Mouse (Mus musculus): ENCODE data around the gene Pikfyve. TPM values are rescaled to one million over a fixed set of nuclear protein-coding genes. Genes with fewer than 3 reads are reported as not detected.
A peak's percentile ranks its signal among the peaks of the same experiment; 100 is the strongest.
"Not testable (repeated sequence)": the region's sequence is repeated elsewhere in the genome, so short reads cannot be mapped to it uniquely, and the experiment has no call there.

Gene Pikfyve
- total RNA-seq, 2 experiments from 2014 or later, result 16.4 to 18.6 TPM

DNA sequence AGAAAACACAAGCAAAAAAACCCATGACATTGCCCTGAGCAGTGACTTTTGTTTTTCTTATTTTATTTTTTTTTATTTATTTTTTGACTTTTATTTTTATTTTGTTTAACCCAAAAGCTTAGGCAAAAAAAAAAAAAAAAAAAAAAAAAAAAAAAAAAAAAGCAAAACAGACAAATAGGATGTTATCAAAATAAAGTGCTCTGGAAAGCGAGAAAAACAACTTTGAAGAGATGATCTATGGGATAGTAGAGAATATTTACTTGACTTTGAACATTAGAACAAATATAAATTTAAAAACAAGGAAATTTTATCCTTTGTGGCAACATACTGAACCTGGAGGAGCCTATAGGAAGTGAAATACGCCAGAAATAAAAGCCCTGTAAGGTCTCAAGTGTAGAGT, 2.5 kb upstream of the Pikfyve start:
- no peak for DNase-seq (ENCODE audit: low spot score in 2 of 2)

DNA sequence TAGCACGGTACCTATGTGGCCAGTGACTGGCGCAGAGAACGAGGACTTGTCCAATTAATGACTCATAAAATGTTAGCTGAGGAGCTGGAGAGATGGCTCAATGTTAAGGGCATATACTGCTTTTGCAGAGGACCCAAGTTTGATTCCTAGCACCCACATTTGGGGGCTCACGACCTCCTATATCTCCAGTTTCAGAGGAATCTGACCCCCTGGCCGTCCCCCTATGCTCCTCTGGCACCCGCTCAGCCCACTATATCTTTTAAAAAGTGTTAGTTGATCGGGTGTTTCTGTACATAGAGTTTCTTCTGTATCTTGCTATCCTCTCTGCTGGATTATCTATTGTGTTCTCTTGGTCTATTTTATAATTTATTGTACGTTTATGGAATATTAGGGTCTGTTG, 1.5 kb upstream of the Pikfyve start:
- DNase-seq (ENCODE audit: low spot score in 2 of 2), result no peak

DNA sequence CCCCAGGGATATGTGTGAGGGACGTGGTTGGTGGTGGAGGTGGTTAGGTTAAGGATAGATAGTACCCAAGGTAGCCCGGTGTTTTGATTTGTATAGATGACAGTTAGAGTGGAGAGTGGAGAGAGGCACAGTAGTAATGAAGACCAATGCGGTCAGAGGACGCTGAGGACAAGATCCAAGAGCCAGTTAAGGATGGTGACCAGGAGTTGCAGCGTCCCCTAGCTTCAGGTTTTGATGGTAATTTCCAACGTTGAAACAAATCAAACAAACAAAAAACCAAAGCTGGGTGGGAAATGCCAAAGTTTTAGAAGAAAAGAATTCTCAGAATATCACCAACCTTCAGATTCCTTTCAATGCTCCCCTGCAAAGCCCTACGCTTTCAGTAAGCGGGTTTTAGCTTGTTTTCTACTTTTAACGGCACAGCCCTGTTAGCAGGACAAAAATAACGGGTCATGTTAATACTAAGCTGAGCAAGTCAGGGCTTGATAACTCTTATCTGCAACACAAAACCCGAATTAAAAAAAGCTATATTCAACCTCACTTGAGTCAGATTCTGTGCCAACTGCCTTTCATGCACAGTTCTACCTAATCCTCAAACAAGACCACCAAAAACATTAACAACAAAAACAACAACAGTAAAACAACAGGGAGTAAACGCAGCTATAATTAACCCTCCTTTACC, 818 bp upstream of the Pikfyve start:
- DNase-seq (ENCODE audit: low spot score in 2 of 2), result no peak

DNA sequence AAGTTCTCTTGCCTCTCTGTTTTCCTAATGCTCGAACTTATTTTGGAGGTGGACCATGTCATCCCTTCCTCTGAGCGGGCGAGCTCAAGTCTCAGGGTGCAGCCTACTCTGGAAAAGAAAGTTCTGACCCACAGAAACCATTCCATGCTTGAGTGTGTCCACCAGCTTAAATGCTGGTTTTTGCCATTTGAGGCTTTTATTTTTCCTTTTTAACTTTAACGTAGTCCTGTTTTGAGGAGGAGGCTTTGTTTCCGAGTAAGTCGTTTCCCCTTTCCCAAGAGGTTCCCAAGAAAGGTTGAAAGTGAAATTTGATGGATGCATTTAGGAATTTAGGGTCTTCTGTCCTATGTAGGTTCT, 569 bp downstream of the Pikfyve start:
- DNase-seq (ENCODE audit: low spot score in 2 of 2), result no peak

DNA sequence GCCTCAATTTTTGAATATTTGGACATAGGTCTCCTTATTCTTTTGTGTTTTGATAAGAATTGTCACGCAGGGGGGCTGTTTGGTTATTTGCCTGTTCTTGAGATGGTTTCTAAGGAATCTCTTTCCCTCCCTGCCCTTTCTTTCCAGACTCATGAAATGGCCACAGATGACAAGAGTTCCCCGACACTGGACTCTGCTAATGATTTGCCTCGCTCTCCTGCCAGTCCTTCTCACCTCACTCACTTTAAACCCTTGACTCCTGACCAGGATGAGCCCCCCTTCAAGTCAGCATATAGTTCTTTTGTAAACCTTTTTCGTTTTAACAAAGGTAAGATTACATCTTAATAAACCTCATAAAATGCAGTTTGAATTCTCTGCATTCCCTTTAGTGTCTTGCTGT, 3.7 kb downstream of the Pikfyve start:
- no peak for DNase-seq (ENCODE audit: low spot score in 2 of 2)

DNA sequence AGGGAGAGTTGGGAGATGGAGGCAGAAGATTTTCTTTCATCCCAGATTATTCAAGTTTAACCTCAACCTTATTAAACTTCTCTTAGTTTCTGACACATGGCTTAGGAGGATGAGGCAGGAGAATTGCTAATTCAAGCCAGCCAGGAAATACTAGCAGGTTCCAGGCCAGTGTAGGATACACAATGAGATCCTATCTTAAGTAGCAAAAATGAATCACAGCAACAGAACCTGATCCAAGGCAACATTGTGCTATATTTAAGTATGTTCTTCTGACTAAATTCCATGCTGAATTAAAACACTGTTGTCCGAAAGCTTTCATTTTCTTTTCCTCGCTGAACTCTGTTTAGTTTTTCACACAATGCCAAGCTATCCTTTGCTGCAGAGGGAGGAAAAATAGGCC, 6.7 kb downstream of the Pikfyve start:
- DNase-seq (ENCODE audit: low spot score in 2 of 2), result no peak

DNA sequence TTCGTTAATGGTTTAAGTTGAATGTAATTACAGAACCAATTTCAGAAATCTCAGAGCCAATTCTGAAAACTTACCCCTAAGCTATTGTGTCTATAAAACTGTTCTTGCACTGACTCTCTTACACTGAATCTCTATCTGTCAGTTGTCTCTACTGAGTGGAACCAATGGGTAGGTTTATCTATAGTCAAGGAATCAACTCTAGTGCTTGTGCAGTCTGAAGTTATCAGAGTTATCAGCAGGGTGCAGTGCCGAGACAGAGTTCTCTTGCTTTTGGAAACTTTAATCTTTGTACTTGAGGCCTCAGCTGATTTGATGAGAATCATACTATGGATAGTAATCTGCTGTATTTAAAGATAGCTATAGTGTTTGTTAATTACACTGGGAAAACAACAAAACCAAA, 11.9 kb downstream of the Pikfyve start:
- DNase-seq (ENCODE audit: low spot score in 2 of 2), result no peak

DNA sequence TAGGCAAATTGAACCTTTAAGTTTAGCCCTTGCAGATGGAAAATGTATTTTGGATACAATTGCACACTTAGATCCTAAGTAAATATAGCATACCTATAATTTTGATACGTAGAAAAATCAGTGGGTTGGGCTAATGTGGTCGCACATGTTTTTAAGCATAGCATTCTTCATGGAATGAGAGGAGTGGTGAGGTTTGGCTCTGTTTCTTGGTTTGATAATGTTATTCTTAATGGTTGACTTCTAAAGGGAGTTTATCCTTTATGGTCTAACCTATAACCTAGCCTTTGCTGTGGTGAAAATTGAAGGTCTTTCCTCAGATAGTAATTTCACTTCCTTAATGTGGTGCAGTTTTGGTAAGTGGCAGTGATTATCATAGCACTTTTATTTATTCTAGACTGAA, 12.4 kb downstream of the Pikfyve start:
- DNase-seq (ENCODE audit: low spot score in 2 of 2), result no peak

DNA sequence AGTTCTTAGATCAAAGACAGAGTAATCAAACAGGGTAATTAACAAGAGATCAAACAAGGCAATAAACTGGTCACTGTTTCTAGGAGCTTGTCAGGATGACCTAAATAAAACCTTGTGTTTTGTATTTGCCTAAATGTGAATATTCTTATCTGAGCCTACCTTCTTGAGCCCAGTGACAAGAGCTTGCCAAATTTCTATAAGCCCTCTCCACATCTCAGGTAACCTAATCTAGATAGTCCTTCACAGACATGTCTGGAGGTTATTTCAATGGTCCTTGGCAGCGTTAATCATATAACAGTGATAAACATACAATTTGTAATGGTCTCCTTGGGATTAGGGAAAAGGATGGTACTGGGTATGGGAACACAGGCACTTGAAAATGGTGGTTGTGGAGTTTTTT, 17.8 kb downstream of the Pikfyve start:
- DNase-seq (ENCODE audit: low spot score in 2 of 2), result no peak

DNA sequence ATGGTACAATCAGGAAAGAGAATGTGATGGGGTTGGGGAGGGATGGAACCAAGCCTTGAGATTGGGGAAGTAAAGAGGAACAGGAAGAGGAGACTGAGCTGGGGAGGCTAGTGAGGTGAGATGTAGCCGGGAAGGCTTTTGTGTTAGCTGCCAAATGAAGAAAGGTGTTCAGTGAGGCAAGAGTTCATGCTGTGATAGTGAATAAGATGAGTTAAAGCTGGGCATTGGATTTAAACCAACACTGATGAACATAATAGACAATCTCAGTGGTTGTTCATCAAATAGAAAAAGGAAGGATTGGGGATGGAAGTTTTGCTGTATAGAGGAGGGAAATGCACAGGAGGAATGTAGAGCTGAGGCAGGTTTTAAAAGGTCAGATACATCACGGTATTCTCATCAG, 26.7 kb downstream of the Pikfyve start:
- no peak for DNase-seq (ENCODE audit: low spot score in 2 of 2)

DNA sequence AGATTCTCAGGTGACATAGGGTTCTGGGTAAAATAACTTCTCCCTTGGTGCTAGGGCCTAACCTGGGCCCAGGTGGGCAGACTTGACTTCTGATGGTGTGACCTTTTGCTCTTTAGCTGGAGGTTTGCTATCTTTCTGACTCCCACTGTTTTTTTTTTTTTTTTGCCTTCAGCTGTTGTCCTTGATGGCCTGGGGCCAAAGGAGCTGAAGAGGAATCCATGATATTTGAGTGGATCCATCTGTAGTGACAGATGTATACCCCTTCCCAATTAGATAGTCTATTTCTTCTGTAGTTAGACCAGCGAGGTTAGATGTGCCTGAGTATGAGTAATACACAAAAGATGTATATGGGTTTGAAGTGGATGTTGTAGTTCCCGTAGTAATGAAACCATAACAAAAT, 31.1 kb downstream of the Pikfyve start:
- no peak for DNase-seq (ENCODE audit: low spot score in 2 of 2)

DNA sequence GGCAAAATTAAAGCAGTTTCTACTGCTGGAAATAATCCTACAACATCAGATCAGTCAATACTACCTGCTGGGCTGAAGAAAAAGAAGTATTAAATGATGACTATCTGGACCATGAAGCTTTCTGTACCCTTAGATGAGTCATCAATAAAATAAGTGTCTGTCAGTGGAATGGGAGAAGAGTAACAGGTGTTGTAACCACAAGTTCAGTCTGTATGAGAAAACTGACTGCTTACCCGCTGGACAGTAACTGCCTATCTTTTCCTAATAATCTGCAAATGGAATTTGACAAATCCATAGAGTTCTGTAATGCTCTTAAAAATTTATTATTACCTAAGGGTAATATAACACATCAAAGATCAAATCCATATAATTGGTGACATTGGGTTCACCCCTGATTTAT, 31.5 kb downstream of the Pikfyve start:
- DNase-seq (ENCODE audit: low spot score in 2 of 2), result no peak

DNA sequence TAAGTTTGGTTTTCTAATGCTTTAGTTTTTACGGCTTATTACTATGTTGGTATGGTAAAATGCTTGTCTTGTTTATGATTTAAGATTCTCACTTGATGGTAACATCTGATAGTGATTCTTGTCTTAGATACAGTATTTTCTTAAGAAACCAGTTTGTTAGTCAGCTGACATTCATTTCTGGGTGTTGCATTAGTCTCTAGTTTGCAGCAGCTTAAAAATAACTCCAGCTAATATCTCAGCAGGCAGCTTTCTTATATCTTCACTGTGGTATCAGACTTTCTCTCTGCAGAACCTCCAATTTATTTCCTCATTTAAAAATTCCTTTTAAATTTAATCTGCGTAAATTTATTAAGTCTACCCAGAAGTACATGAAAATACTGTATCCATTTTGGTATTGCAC, 37.2 kb downstream of the Pikfyve start:
- DNase-seq (ENCODE audit: low spot score in 2 of 2), result no peak

DNA sequence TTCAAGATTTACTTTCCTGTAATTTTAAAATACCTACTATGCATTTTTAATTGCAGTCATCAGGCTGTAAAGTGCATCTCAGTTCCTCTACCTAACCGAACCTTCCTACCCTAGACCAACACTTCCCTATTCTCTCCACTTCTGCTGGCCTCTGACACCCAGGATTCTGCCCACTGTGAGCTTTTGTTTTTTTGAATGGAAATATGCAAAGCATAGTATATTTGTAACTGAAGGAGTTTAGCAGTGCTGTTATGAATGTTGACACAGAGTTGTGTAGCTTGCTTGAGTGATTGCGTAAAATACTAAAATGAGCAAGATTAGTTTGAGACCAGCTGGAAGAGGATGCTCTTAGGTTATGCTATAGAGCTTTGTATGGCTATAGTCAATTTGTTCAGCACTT, 41.2 kb downstream of the Pikfyve start:
- no peak for DNase-seq (ENCODE audit: low spot score in 2 of 2)

DNA sequence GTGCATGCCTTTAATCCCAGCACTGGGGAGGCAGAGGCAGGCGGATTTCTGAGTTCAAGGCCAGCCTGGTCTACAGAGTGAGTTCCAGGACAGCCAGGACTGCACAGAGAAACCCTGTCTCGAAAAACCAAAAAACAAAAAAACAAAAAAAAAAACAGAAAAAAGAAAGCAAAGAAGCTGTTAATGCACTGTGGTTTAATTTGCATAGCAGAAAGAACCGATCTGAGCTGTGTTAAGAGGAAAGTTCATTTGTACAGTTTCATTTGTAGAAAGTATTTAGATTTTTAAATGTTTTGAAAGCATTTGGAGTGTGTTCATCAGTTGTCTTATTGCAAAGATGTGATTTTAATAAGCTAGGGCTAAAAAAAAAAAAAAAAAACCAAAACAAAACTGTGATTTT, 43.3 kb downstream of the Pikfyve start:
- DNase-seq (ENCODE audit: low spot score in 2 of 2), result not testable (repeated sequence)

DNA sequence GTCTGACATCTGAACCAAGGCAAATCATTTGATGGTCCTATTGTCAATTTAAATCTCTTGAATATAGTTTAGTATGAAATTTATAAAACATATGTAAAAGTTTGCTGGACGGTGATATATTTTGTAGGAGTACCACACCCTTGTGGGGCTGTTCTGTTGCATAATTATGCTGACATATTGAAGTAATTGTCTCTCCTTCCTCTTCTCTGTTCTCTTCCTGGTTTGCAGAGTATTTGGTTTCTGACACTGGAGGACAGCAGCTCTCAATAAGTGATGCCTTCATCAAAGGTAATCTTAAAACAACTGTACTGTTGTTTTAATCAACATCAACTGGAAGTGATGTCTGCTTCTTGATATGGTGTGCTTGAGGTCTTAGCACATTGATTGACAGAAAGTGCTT, 44.1 kb downstream of the Pikfyve start:
- DNase-seq (ENCODE audit: low spot score in 2 of 2), result no peak

DNA sequence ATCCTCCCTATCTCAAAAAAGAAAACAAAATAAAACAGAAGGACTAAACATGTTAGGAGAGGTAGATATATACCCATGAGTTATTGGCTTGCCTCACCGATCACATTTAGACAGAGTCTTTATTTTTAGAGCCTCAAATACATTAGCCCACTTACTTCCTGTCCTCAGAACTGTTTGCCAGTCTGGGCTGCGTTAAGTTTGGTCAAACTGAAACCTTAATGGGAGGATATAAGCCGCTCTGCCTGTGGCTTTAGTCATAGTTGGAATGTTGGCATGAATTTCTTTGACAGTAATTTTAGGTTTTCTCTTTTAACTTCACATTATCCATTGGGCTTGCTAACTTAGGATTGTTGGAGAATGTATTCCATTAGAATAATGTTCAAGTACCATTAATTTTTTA, 51.2 kb downstream of the Pikfyve start:
- no peak for DNase-seq (ENCODE audit: low spot score in 2 of 2)

DNA sequence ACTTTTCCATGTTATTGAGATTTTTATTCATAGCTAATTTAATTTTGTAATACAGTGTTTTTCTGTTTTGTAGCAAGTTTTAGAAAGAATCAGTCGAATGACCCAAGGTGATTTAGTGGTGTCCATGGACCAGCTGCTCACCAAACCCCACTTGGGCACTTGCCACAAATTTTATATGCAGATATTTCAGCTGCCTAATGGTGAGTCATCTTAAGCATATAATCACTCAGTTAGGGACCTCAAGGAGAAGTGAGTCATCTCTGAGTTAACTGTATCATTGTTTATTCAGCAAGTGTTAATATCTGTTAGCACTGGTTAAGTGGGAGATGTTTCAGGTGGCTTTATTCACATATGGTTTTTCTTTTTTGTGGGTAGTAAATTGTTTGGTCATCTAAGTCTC, 59.2 kb downstream of the Pikfyve start:
- no peak for DNase-seq (ENCODE audit: low spot score in 2 of 2)

DNA sequence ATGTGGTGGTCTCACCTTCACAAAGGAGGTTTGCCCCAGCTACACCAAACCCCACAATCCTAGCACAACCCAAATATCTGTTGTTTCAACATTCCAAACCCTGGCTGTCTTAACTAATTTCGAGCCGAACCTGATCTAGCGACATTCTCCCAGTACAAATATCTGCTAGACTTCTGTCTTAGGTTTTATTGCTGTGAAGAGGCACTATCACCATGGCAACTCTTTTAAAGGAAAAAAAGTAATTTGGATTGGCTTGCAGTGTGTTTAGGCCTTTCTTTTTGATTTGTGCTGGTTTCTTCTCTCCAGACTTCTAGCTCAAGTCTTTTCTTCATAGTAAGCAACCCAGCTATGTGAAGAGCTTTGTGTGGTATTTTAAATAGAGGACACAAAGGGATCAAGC, 94.0 kb downstream of the Pikfyve start:
- no peak for DNase-seq (ENCODE audit: low spot score in 2 of 2)

DNA sequence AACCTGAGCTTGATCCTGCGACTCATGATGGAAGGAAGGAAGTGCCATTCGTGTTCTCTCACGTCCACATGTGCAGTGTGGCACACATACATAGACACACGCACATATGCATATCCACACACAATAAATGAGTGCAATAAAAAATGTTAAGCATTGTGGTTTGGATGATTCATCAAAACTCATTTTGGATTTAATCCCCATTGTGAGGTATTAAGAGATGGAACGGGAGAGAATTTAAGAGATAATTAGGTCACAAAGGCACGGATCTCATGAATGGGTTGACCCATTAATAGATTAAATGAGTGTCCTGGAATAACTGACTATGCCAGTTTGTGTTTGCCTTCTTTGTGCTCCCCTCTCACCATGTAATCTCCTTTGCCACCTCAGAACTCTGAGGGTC, 95.3 kb downstream of the Pikfyve start, which contains the start of gene Pth2r:
Gene Pth2r, plus strand, starts transcription at position 301 of the 400 bp plus-strand sequence.
- DNase-seq (ENCODE audit: low spot score in 2 of 2), result no peak

DNA sequence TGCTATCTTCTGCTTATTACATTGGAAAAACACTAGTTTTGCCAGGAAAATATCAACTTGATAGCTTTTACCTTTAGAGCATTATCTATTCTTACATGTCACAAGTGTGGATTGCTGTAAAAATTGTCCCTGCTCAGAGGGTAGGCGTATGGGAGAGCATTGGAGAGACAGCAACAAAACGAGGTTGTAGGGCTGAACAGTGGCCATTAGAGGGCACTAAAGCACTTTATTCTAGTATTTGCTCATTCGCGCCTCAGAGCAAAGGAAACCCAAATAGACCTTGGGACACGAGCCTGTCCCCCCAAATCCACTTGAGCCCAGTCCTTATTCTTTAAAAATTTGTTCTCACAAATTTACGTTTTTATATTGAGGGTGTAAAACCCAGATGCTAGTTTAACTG, 96.3 kb downstream of the Pikfyve start:
- peak in 1 of 2 experiments; percentile 15 for DNase-seq (ENCODE audit: low spot score in 2 of 2)

DNA sequence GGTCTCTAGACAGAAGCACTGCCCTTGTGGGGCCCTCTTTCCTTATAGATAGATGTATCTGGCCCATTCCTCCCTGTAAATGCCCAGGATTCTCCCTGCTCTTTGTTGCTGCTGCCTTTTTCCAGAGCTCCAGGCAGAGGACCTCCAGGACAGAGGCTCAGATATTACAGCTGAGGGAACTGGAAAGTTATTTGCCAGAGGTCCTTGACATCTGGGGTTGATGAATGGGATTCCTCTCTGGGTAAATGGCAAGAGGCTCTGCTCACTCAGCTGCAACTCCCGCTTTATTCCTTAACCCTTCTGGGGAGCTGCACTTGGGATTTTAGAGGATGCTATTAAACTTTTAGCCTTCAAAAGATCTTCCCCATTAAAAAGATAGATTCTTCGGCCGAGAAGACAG, 122.0 kb downstream of the Pikfyve start:
- DNase-seq (ENCODE audit: low spot score in 2 of 2), result no peak

DNA sequence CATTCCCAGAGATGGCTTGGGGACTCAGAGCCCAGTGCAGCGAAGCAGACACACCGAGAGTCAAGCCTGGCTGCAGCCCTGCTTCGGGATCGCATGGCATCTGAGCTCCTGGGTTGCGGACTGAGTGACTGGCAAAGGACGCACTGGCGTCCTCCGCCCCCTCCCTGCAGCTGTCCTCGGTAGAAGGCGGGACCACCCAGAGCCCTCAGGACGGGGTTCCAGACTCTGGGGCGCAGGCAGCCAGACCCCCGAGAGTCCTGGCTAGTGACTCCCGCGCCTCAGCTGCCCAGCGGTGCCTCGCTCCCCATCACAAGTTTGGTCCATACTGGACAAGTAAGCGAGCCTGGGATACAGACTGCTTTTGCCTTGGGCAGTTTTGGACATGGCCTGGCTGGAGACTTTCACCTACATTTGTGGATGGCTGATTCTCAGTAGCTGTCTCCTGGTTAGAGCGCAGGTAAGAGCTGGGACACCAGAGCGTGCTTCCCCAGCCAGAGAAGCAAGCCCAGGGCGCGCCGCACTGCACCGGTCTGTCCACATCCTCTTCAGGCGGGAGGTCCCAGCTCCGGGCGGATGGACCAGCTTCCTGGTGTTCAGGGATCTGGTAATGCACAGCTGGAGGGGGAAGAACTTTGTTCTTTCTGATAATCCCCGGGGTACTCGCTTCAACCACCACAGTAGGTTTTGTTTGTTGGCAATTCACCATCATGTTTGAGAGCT, 124.9 kb downstream of the Pikfyve start:
- no peak for DNase-seq (ENCODE audit: low spot score in 2 of 2)

Data from gastrocnemius, postnatal 4 days (tissue).